Mouse (Mus musculus): ENCODE results near the gene Cldn12. TPM values are rescaled to one million over a fixed set of nuclear protein-coding genes. Genes with fewer than 3 reads are reported as not detected.

Gene Cldn12
- polyA plus RNA-seq (2012; rRNA removed): 5.4 and 6.4 TPM in 2 replicates

DNA sequence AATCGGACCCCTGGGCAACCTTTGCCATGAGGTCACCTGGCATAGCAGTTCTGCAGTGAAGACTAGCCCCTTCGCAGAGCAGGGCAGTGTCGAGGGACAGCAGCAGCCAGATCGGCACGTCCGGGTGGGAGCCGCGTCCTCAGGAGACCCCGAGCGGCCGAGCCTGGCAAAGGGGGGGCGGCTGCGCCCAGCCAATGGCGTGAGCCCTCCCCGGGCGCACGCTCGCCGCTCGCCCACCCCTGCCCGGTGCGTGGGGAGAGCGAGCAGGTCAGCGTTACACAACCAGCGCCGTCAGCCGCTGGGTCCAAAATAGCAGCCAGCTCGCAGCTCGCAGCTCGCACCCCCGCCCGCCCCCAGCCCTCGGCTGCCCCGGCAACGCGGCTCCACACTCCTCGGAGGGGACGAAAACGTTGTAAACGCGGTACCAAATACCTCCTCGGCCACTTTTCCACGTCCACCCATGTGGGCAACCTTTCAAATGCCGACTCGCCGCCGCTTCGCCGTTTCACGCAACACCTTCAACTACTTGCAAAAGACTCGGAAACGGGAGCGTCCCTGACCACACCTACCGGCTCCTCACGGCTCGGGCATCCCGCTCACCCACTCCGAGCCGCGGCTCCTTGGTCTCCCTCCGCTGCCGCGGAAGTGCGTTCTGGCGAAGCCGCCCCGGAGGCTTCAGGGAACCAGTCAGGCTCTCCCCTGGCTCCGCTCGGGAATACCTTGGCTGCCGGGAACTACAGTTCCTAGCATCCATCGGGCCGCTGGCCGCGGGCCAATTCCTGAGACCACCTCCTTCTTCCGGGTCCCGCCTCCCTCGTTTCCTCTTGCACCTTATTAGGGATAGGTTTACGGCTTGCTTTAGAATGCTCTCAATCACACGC lies at the start of gene Cldn12:
Cldn12 (minus strand) TSS at position 763 of the 881 bp plus-strand sequence.

GRCm38 (mm10) chr5:5559079-5559740 lies 44.5 kb upstream of the Cldn12 start, which contains the start of gene Gtpbp10:
Gtpbp10 (minus strand) TSS chr5:5559538.

DNA sequence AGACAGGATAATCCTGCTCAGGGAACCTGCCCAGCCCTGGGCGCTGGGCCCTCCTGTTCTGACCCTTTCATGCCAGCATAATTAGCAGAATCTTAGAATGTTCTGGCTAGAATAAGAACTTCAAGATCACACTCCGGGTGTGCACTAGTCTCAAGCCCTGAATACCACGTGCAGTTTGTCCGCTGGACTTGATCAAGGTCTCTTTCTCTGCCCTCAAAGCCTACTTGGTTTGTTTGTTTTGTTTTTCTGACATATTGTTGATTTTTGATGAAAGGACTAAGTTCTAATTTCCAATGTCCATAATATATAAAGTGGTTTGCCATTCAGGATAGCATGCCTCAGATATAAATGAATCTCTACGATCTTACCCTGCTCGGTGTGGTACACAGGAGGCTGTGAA lies 35.7 kb downstream of the Cldn12 start, which contains the start of gene 1700015F17Rik:
1700015F17Rik (minus strand) TSS at position 101 of the 400 bp plus-strand sequence.

Other genes with a start within 250 kb of the Cldn12 start
- 0.74 and 0.82 TPM in 2 replicates for gene Cdk14, start 94.6 kb downstream of the Cldn12 start, polyA plus RNA-seq (2012; rRNA removed)
- not detected in 2 replicates for gene 1700015F17Rik, start 35.8 kb downstream of the Cldn12 start, polyA plus RNA-seq (2012; rRNA removed)
- gene Gtpbp10, start 44.6 kb upstream of the Cldn12 start, polyA plus RNA-seq (2012; rRNA removed): 6.1 and 7.0 TPM in 2 replicates
- gene Gm8773, start 58.8 kb upstream of the Cldn12 start, polyA plus RNA-seq (2012; rRNA removed): 0.17 and 0.18 TPM in 2 replicates
- 0.35 and 0.54 TPM in 2 replicates for gene Cfap69, start 149.3 kb upstream of the Cldn12 start, polyA plus RNA-seq (2012; rRNA removed)
- gene Steap2, start 179.6 kb upstream of the Cldn12 start, polyA plus RNA-seq (2012; rRNA removed): 2.9 and 3.1 TPM in 2 replicates
- gene Steap1, start 234.4 kb upstream of the Cldn12 start, polyA plus RNA-seq (2012; rRNA removed): 2.3 and 2.4 TPM in 2 replicates